Mouse (Mus musculus): ENCODE measurements around the gene Spz1.

Gene Spz1

GRCm38 (mm10) chr13:92576072-92576471 lies at the start of gene Spz1:
Gene Spz1 (minus strand): TSS chr13:92576172.
- peak; percentile 14 for DNase-seq (ENCODE audit: low read depth, low spot score)

DNA sequence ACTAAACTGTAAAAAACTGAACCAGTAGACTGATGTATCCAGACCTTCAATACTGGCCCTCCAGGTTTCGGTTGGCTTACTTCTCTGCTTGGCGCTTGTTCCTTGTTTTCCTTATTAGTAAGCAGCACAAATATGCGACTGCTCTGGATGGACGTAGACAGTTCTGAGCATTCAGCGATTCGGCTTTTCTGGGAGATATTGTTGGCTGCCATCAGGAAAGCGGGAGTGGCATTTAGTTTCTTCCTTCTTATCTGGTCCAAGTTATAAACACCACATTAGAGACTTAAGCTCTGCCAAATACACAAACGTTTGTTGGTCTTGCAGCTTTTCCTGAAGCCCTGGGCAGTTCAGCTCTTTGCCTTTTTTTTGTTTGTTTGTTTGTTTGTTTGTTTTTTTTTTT lies 40.5 kb upstream of the Spz1 start:
- no peak for DNase-seq (ENCODE audit: low read depth, low spot score)

DNA sequence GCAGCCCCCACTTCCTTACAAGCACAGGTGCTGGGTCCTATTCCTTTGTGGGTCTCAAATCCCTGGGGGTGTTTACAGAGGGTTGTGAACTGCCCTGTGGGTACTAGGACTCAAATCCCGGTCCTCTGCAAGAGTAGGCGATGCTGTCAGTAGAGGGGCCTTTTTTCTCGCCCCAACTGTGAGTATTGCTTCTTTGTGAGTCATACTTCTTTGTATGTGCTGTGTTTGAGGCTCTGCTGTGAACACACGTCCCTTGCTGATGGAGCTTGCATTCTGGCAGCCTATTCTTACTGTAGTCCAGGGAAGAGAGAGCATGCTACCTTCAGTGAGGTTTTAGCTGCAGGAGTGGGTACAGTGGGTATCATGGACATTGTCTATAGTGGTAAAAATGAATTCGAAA lies 39.2 kb upstream of the Spz1 start:
- DNase-seq (ENCODE audit: low read depth, low spot score), result no peak

DNA sequence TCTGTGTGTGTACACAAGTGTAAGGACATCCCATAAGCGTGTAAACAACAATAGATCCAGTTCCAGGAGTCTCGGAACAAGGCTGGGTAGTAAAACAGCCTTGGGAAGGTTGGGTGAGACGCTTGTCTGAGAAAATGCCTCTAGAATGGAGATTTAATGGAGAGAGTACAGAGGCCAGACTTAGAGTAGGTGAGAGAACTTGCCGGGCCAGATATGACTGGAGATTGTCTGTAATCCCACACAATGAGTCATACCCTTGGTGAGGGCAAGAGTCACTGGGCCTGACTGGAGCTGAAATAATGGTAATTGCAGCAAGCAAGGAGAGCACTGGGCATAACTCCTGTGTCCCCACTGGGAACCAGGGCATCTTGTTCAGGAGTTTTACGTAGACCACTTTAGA lies 37.1 kb upstream of the Spz1 start:
- DNase-seq (ENCODE audit: low read depth, low spot score), result no peak

DNA sequence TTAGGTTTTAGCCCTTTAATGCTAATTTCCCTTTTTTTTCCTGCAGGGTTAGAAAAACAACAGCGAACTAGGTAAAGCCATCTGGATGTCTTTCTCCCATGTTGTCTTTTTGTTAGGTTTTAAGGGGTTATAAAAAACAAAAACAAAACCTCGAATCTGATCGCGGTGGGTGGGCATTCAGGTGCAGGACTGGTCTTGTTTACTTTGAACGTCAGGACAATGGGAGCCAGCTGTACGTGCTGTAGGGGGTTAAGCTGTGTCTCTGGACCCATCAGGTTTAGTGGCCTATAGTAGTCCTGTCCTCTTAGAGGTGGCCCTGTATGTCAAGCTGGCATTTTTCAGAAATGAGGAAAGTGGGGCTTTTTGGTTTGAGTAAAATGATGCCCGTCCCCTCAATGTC lies 35.9 kb upstream of the Spz1 start:
- DNase-seq (ENCODE audit: low read depth, low spot score), result peak; percentile 44

GRCm38 (mm10) chr13:92611254-92611784 lies 35.3 kb upstream of the Spz1 start:
- DNase-seq (ENCODE audit: low read depth, low spot score), result no peak

GRCm38 (mm10) chr13:92610311-92611221 lies 34.6 kb upstream of the Spz1 start, which contains the start of gene Serinc5:
Gene Serinc5 (plus strand): TSS chr13:92611091.
- peak; percentile 94 for DNase-seq (ENCODE audit: low read depth, low spot score)

- peak; percentile 64 for DNase-seq (ENCODE audit: low read depth, low spot score)
These were observed 33.7 kb upstream of the Spz1 start for GRCm38 (mm10) chr13:92609486-92610310.

DNA sequence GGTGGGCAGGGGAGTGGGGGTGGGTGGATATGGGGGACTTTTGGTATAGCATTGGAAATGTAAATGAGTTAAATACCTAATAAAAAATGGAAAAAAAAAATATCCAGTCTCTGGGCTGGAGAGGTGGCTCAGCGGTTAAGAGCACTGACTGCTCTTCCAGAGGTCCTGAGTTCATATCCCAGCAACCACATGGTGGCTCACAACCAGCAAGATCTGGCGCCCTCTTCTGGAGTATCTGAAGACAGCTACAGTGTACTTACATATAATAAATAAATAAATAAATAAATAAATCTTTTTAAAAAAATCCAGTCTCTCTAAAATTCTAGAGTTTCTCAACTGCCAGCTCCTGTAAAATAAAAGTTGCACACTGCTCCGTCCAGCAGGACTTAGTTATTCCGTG lies 29.3 kb upstream of the Spz1 start:
- peak; percentile 32 for DNase-seq (ENCODE audit: low read depth, low spot score)

DNA sequence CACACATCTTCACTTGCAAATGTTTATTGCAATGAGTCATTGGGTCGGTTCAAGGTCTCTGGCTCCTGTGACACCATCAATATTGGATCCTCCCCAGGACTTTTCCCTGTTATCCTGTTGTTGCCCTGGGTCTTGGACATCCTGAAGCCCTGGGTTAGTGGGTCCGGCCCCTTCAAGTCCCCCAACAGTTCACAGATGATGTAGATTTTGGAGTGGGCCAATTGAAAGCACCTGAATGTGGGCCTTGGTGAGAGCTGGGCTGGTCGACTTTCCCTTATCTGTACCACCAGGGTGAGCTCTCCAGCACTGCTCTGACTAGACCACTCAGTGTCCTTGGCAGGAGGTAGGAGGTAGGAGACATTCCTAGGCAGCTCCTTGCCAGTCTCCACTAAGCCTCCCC lies 19.5 kb upstream of the Spz1 start:
- no peak for DNase-seq (ENCODE audit: low read depth, low spot score)

GRCm38 (mm10) chr13:92594907-92595306 lies 18.9 kb upstream of the Spz1 start:
- no peak for DNase-seq (ENCODE audit: low read depth, low spot score)

DNA sequence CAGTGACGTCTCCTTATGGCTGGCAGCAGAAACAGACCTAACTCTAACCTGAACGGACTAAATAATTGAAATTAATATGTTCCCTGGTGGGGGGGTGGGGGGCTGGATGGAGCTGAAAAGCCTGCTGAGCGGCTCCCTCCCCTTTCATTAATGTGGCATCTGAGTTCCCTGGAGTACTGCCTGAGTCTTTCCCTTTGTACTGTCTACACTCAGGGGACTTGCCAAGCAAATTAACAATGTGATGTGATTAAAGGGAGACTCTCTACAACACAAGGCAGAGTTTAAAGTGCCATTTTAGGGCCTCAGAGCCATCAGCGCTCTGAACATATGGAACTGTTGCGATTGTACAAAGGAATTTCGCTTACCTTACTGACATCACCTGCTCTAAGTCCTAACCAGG lies 18.5 kb upstream of the Spz1 start:
- DNase-seq (ENCODE audit: low read depth, low spot score), result no peak

- no peak for DNase-seq (ENCODE audit: low read depth, low spot score)
These were observed 17.9 kb upstream of the Spz1 start for GRCm38 (mm10) chr13:92593731-92594396.

- no peak for DNase-seq (ENCODE audit: low read depth, low spot score)
These were observed 17.0 kb upstream of the Spz1 start for GRCm38 (mm10) chr13:92592786-92593635.

DNA sequence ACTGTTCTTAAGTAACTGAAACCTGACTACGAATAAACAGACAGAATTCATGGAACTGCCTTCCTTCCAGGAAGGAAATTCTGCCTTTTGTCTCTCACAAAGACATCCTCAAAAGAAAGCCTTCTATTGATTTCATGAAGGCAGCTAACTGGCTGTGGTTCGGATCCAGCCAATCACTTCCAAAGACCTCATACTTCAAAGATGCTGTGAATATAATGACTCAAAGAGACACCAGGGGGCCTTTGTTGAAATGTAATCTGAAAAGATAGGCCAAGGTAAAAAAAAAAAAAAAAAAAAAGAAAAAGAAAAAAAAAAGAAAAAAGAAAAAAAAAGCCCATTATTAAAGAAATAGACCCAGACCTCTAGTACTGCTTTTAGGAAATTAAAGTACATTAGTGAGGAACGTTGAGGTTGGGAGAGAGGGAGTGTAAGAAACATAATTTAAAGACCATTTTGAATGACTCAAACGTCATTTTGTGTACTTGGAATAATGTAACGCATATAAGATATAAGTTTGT lies 16.4 kb upstream of the Spz1 start:
- no peak for DNase-seq (ENCODE audit: low read depth, low spot score)

DNA sequence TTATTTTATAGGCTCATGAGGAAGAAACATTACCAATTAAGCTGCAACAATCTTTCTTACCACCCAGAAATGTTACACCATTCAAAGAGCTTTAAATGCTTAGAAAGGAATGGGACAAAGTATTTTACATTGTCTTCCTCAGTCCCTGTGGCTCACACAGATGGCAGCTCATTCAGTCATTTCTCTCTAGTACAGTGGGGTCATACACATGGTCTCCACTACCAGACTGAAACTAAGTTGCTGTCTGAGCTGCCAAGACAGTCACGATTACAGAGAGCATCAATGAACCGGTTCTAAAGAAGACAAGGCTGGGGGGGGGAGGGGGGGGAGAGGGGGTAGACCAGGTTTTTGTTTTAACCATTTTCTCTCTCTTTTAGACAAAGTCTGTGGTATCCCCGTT lies 15.3 kb upstream of the Spz1 start:
- no peak for DNase-seq (ENCODE audit: low read depth, low spot score)

DNA sequence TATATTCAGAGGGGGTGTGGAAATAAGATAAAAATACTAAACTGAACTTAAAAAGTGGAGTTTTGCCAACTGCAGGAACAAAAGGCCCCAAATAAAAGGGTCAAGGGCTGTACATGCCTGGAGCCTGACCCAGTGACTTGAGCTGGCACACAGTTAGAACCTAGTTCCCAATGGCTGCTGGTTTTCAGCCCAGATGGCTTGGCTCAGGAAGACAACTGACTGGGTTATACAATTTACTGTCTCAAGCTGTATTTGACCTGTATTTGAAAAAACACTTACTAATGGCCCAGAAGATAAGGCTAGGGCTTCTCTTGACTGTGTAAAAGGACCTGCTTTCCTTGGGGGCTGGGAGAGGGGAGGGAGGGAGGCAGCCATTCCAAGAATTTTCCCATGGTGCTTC lies 13.3 kb upstream of the Spz1 start:
- no peak for DNase-seq (ENCODE audit: low read depth, low spot score)

DNA sequence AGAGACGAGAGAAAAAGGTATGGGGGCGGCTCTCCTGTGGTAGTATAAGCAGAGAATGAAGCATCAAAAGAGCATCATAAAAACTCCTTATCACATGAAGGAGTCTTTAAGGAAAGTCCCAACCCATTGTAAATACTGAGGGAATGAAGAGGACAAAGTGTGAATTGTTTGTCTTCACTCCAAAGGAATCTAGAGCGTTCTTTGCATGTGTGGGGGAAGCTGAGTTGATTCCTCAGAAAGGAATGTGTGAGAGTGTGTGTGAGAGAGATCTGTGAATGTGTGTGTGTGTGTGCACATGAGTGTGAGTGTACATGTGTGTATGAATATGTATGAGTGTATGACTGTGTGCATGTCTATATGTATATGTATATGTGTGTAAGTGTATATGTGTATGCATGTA lies 12.7 kb upstream of the Spz1 start:
- no peak for DNase-seq (ENCODE audit: low read depth, low spot score)

DNA sequence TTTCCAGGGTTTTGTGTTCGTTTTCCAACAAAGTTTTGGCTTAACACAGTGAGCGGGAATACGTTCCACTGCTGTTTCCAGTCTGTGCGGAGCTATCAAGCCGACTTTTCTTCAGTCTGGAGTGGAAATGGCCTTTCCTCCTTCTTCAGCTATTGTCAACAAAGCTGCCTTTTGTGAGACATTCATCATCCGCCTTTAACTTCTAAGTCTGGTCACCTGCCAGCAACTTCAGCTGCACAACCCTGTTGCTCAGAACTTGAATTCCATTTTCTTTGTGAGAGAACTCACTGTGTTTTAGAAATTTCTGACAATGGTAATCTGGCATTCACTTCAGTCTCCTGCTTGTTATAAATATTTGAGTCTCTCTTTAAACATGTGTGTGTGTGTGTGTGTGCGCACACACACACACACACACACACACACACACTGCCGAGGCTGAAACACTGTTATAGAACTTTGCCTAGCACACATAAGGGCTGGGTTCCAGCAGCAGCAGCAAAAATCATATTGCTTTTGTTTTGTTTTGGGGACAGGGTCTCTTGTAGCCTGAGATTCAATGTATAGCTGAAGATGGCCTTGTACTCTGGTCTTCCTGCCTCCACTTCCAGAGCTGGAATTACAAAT lies 8.2 kb upstream of the Spz1 start:
- DNase-seq (ENCODE audit: low read depth, low spot score), result no peak
